Mouse (Mus musculus): ENCODE data around the gene Kcna1. TPM values are rescaled to one million over a fixed set of nuclear protein-coding genes. Genes with fewer than 3 reads are reported as not detected.

Gene Kcna1
- total and polyA plus RNA-seq, 3 experiments, result not detected

DNA sequence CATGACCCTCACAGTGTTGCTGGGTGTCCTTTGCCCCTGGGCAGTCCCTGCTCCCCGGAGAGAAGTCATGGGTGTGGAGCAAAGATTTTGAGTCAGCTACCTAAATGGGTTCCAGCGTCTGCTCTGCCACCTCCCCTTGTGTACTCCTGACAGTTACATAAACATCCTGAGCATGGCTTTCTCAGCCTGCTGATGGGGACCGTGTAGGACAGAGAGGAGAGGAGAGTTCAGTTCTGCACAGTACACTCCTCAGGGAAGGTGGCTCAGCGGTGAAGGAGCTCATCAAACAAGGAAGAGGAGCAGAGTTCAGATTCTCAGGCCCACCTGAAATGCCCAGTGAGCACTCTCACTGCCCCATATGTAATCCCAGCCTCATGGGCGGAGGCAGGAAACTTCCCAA is 51.1 kb downstream of the Kcna1 start:
- no peaks in the 10 kb centered on the region for H3K36me3 ChIP-seq (replicated peaks in 1 of 2; ENCODE audit: control insufficient read depth in 1 of 2, insufficient read depth in 1 of 2, low read length in 1 of 2)
- H3K4me1 ChIP-seq (ENCODE audit: control insufficient read depth in 1 of 2, insufficient read depth in 2 of 2), result no peaks in the 10 kb centered on the region
- H3K27ac ChIP-seq (ENCODE audit: insufficient read depth, low read depth), result no peak overlapping the region
- H3K27me3 ChIP-seq (replicated peaks), result peaks cover 93% of the 10 kb centered on the region
- TF ChIP-seq GABPA (IDR thresholded peaks at IDR 0.05; ENCODE audit: insufficient replicate concordance, low read depth, low read length) (no peak), MAZ (IDR thresholded peaks at IDR 0.05; ENCODE audit: low read depth, low read length) (no peak), CHD2 (IDR thresholded peaks at IDR 0.05; ENCODE audit: low read length) (no peak), TBP (conservative IDR thresholded peaks at IDR 0.05; ENCODE audit: low read depth, low read length) (no peak), BHLHE40 (IDR thresholded peaks at IDR 0.05; ENCODE audit: low read depth, low read length) (no peak), PAX5 (IDR thresholded peaks at IDR 0.05; ENCODE audit: low read length) (no peak), ZC3H11A (IDR thresholded peaks at IDR 0.05; ENCODE audit: low read depth, low read length) (no peak), POLR2AphosphoS2 (IDR thresholded peaks at IDR 0.05; ENCODE audit: low read depth, low read length) (no peak), HCFC1 (IDR thresholded peaks at IDR 0.05; ENCODE audit: low read depth, low read length) (no peak), ZNF384 (IDR thresholded peaks at IDR 0.05; ENCODE audit: low read depth, low read length) (no peak), ETS1 (conservative IDR thresholded peaks at IDR 0.05; ENCODE audit: low read depth, low read length) (no peak), JUN (IDR thresholded peaks at IDR 0.05; ENCODE audit: insufficient read depth, low read depth, low read length) (no peak), NRF1 (IDR thresholded peaks at IDR 0.05; ENCODE audit: low read depth, low read length) (no peak), CHD1 (IDR thresholded peaks at IDR 0.05; ENCODE audit: low read depth, low read length) (no peak), IRF4 (IDR thresholded peaks at IDR 0.05; ENCODE audit: low read depth, low read length) (no peak), MAFK (IDR thresholded peaks at IDR 0.05; ENCODE audit: insufficient replicate concordance, low read length) (no peak), E2F4 (IDR thresholded peaks at IDR 0.05; ENCODE audit: insufficient replicate concordance, low read depth, low read length) (no peak), ZMIZ1 (IDR thresholded peaks at IDR 0.05; ENCODE audit: low read depth, low read length) (no peak), ELF1 (IDR thresholded peaks at IDR 0.05; ENCODE audit: low read depth, low read length) (no peak), RCOR1 (conservative IDR thresholded peaks at IDR 0.05; ENCODE audit: low read depth, low read length) (no peak)
- H3K4me2 ChIP-seq (ENCODE audit: insufficient read depth, low read depth, poor library complexity, severe bottlenecking), result no peak overlapping the region
- no peak for DNase-seq (ENCODE audit: extremely low read depth)
- H3K4me3 ChIP-seq (replicated peaks in 1 of 3; ENCODE audit: low read depth in 2 of 3, low read length in 2 of 3, poor library complexity in 1 of 3), result no peak overlapping the region
- H3K79me2 ChIP-seq (replicated peaks; ENCODE audit: control insufficient read depth, extremely low read depth, insufficient read depth, poor library complexity, severe bottlenecking), result no peaks in the 10 kb centered on the region
- in situ Hi-C loops (cut with MboI; ENCODE audit: low pct_ligation_motif_present, low pct_unique_long_range_greater_than_20kb, low sequenced_read_pairs), result no loop called here
- H3K9me3 ChIP-seq (replicated peaks; ENCODE audit: low read length), result peaks cover 2% of the 10 kb centered on the region
- no peak overlapping the region for H3K9ac ChIP-seq (ENCODE audit: insufficient read depth, low read depth)
- dilution Hi-C loops (cut with MboI; ENCODE audit: extremely low pct_ligation_motif_present, extremely low pct_unique_long_range_greater_than_20kb, low sequenced_read_pairs), result no loop called here

DNA sequence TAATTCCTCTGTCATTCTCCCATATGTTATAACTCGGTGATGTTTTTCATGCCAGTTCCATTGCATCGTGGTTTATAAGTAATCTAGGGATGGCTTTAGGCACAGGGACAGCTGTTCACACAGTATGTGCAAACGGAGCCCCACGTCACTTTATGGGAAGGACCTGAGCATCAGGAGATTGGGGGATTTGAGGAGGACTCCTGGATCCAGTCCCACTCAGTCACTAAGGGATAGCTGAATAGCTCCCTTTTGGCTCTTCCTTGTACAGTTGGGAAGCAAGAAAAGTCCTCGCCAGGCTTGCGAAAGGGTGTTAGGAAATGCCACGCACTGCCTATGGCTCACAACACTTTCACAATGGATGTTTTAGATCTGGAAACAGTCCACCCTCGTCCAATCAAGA is 51.8 kb downstream of the Kcna1 start:
- H3K79me2 ChIP-seq (replicated peaks; ENCODE audit: control insufficient read depth, extremely low read depth, insufficient read depth, poor library complexity, severe bottlenecking), result no peaks in the 10 kb centered on the region
- no peaks in the 10 kb centered on the region for H3K36me3 ChIP-seq (replicated peaks in 1 of 2; ENCODE audit: control insufficient read depth in 1 of 2, insufficient read depth in 1 of 2, low read length in 1 of 2)
- no peak overlapping the region for H3K4me3 ChIP-seq (replicated peaks in 1 of 3; ENCODE audit: low read depth in 2 of 3, low read length in 2 of 3, poor library complexity in 1 of 3)
- H3K9ac ChIP-seq (ENCODE audit: insufficient read depth, low read depth), result no peak overlapping the region
- no peaks in the 10 kb centered on the region for H3K4me1 ChIP-seq (ENCODE audit: control insufficient read depth in 1 of 2, insufficient read depth in 2 of 2)
- H3K4me2 ChIP-seq (ENCODE audit: insufficient read depth, low read depth, poor library complexity, severe bottlenecking), result no peak overlapping the region
- DNase-seq (ENCODE audit: extremely low read depth), result no peak
- peaks cover 93% of the 10 kb centered on the region for H3K27me3 ChIP-seq (replicated peaks)
- dilution Hi-C loops (cut with MboI; ENCODE audit: extremely low pct_ligation_motif_present, extremely low pct_unique_long_range_greater_than_20kb, low sequenced_read_pairs) (no loop called here), in situ Hi-C loops (cut with MboI; ENCODE audit: low pct_ligation_motif_present, low pct_unique_long_range_greater_than_20kb, low sequenced_read_pairs) (no loop called here)
- H3K27ac ChIP-seq (ENCODE audit: insufficient read depth, low read depth), result no peak overlapping the region
- peaks cover 2% of the 10 kb centered on the region for H3K9me3 ChIP-seq (replicated peaks; ENCODE audit: low read length)
- TF ChIP-seq JUN (IDR thresholded peaks at IDR 0.05; ENCODE audit: insufficient read depth, low read depth, low read length), result no peak
- no peak for TF ChIP-seq MAFK (IDR thresholded peaks at IDR 0.05; ENCODE audit: insufficient replicate concordance, low read length)
- no peak for TF ChIP-seq MAX (IDR thresholded peaks at IDR 0.05; ENCODE audit: low read length)
- TF ChIP-seq ZKSCAN1 (IDR thresholded peaks at IDR 0.05; ENCODE audit: borderline replicate concordance, low read depth, low read length), result no peak
- TF ChIP-seq ELF1 (IDR thresholded peaks at IDR 0.05; ENCODE audit: low read depth, low read length), result no peak
- TF ChIP-seq KAT2A (IDR thresholded peaks at IDR 0.05; ENCODE audit: insufficient replicate concordance, low read length), result no peak
- no peak for TF ChIP-seq E2F4 (IDR thresholded peaks at IDR 0.05; ENCODE audit: insufficient replicate concordance, low read depth, low read length)
- no peak for TF ChIP-seq IRF4 (IDR thresholded peaks at IDR 0.05; ENCODE audit: low read depth, low read length)
- no peak for TF ChIP-seq POLR2AphosphoS2 (IDR thresholded peaks at IDR 0.05; ENCODE audit: low read depth, low read length)
